Mouse (Mus musculus) midbrain, embryonic 13.5 days (tissue): ENCODE data around the gene Unc93a2. TPM values are rescaled to one million over a fixed set of nuclear protein-coding genes. Genes with fewer than 3 reads are reported as not detected.
A peak's percentile ranks its signal among the peaks of the same experiment; 100 is the strongest.
"Not testable (repeated sequence)": the region's sequence is repeated elsewhere in the genome, so short reads cannot be mapped to it uniquely, and the experiment has no call there.

Experiments used
- ATAC-seq: fragments of 200-750 bp; cut with Nextera tagmentation; 2 replicates; pipeline ENCODE4 v1.8.0; 2017; ENCODE audit warnings: mild to moderate bottlenecking, moderate TSS enrichment, moderate library complexity
- H3K27ac ChIP-seq: fragments of 300-500 bp; sonication (generic); 2 replicates; pipeline ENCODE4 v1.5.1; 2015; ENCODE audit warnings: inconsistent platforms, mild to moderate bottlenecking, moderate library complexity
- H3K27me3 ChIP-seq: fragments of 300-500 bp; sonication (generic); 2 replicates; pipeline ENCODE4 v1.6.1; 2015; ENCODE audit warnings: mild to moderate bottlenecking, inconsistent platforms
- H3K36me3 ChIP-seq: fragments of 300-500 bp; sonication (generic); 2 replicates; pipeline ENCODE4 v1.6.1; 2015; ENCODE audit warnings: mild to moderate bottlenecking, inconsistent platforms
- H3K4me1 ChIP-seq: fragments of 300-500 bp; sonication (generic); replicated peaks from 2 replicates; pipeline ENCODE4 v1.6.1; 2015; ENCODE audit warnings: inconsistent platforms
- H3K4me2 ChIP-seq: fragments of 300-500 bp; sonication (generic); replicated peaks from 2 replicates; pipeline ENCODE4 v1.6.1; 2015; ENCODE audit warnings: moderate library complexity, mild to moderate bottlenecking, inconsistent platforms
- H3K4me3 ChIP-seq: fragments of 300-500 bp; sonication (generic); replicated peaks from 2 replicates; pipeline ENCODE4 v1.5.1; 2015; ENCODE audit warnings: mild to moderate bottlenecking, inconsistent platforms
- H3K9ac ChIP-seq: fragments of 300-500 bp; sonication (generic); replicated peaks from 2 replicates; pipeline ENCODE4 v1.6.1; 2015; ENCODE audit warnings: mild to moderate bottlenecking, inconsistent platforms
- H3K9me3 ChIP-seq: fragments of 300-500 bp; sonication (generic); 2 replicates; pipeline ENCODE4 v1.6.1; 2016; ENCODE audit warnings: mild to moderate bottlenecking, inconsistent platforms
- WGBS: fragments of 180-500 bp; shearing (Covaris S2); methylation state at CpG from one replicate; pipeline ENCODE4 v1.1.7; 2015; 5-methylcytosine and 5-hydroxymethylcytosine counted together
- polyA plus RNA-seq: library from polyadenylated mRNA; unstranded; fragments of >200 nt; fragmentation: Nextera tagmentation; extraction: Ambion mirVana; gene quantifications from 2 replicates; pipeline ENCODE4 v1.2.1, GENCODE M21; 2015

Gene Unc93a2
- polyA plus RNA-seq, 1 experiment from 2014 or later, result not detected

DNA sequence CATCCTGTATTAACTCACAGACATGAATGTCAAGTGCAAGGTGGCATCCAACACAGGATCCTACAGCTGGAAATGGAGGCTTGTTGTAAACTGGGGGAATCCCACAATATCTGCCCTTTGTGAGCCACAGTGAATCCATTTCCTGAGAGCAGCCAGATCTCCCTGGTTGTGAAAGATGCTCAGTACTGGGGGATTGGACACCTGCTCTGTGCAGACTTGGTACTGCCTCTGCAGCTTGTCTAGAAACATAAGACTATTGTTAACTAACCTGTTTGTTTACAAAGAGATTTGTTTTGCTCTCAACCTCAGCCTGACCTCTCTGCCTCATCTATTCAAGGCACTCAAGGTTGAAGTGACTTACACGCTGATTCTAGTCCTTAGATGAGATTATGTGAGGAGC, 19.0 kb downstream of the Unc93a2 start:
- H3K27me3 ChIP-seq, H3K36me3 ChIP-seq, H3K4me2 ChIP-seq, H3K4me3 ChIP-seq, H3K27ac ChIP-seq, H3K4me1 ChIP-seq, H3K9ac ChIP-seq, H3K9me3 ChIP-seq, ATAC-seq: not testable (repeated sequence)
- 0% methylated on average over 1 of the region's 1 CpGs for WGBS

- H3K9me3 ChIP-seq, H3K27me3 ChIP-seq, H3K4me2 ChIP-seq, H3K4me1 ChIP-seq, H3K36me3 ChIP-seq, H3K4me3 ChIP-seq, ATAC-seq, H3K9ac ChIP-seq: not testable (repeated sequence)
- 0 out of 2 replicates have a peak overlapping the region, but pooled peaks have one; percentile 53 for H3K27ac ChIP-seq
- 67% methylated on average over 1 of the region's 3 CpGs for WGBS
Observed at GRCm38 (mm10) chr17:7365615-7366014, 19.6 kb downstream of the Unc93a2 start.

GRCm38 (mm10) chr17:7360749-7361465, 24.4 kb downstream of the Unc93a2 start:
- ATAC-seq, result not testable (repeated sequence)
- 89% methylated on average over 9 of the region's 9 CpGs for WGBS

DNA sequence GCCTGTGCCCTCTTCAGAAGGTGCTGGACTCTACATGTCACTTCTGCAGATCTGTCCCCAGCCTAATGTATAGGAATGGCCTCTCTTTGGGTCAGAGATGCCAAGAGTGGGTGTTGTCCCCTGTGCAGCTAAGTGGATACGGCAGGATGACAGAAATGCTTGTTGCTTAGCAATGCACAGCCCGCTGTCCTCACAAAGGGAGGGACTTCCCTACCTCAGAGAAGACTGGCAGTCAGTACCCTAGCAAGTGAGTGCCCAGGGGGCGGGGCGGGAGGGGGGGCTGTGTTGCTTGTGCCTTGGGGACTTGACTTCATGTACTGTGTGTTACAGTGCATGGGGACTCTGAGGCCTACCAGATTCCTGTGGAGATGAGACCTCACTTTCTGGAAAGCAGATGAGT, 25.5 kb downstream of the Unc93a2 start:
- ATAC-seq, H3K9me3 ChIP-seq, H3K27me3 ChIP-seq, H3K4me3 ChIP-seq, H3K4me1 ChIP-seq, H3K27ac ChIP-seq, H3K9ac ChIP-seq, H3K36me3 ChIP-seq, H3K4me2 ChIP-seq: not testable (repeated sequence)
- 70% methylated on average over 4 of the region's 4 CpGs for WGBS

More at GRCm38 (mm10) chr17:7360749-7361465, 24.4 kb downstream of the Unc93a2 start:
- not testable (repeated sequence) for H3K9me3 ChIP-seq, H3K4me2 ChIP-seq, H3K9ac ChIP-seq, H3K27me3 ChIP-seq, H3K4me3 ChIP-seq, H3K4me1 ChIP-seq, H3K36me3 ChIP-seq, H3K27ac ChIP-seq

- not testable (repeated sequence) for H3K4me2 ChIP-seq, H3K36me3 ChIP-seq, ATAC-seq, H3K9me3 ChIP-seq, H3K9ac ChIP-seq, H3K27me3 ChIP-seq, H3K4me3 ChIP-seq, H3K27ac ChIP-seq, H3K4me1 ChIP-seq
- WGBS, result 85% methylated on average over 1 of the region's 1 CpGs
Observed at GRCm38 (mm10) chr17:7352596-7352995, 32.7 kb downstream of the Unc93a2 start, which contains the start of gene Ttll2. Ttll2 (minus strand) TSS chr17:7352696.

- WGBS, result 80% methylated on average over 2 of the region's 3 CpGs
- H3K4me2 ChIP-seq, ATAC-seq, H3K4me1 ChIP-seq, H3K27ac ChIP-seq, H3K36me3 ChIP-seq, H3K9me3 ChIP-seq, H3K27me3 ChIP-seq, H3K4me3 ChIP-seq, H3K9ac ChIP-seq: not testable (repeated sequence)
Observed at GRCm38 (mm10) chr17:7348765-7349164, 36.5 kb downstream of the Unc93a2 start.

- not testable (repeated sequence) for H3K9me3 ChIP-seq, H3K27ac ChIP-seq, H3K9ac ChIP-seq, H3K4me2 ChIP-seq, H3K4me1 ChIP-seq, H3K36me3 ChIP-seq, H3K4me3 ChIP-seq, ATAC-seq, H3K27me3 ChIP-seq
- WGBS, result 86% methylated on average over 7 of the region's 9 CpGs
Observed at GRCm38 (mm10) chr17:7337381-7337780, 47.9 kb downstream of the Unc93a2 start.

- H3K27ac ChIP-seq, H3K4me1 ChIP-seq, H3K4me3 ChIP-seq, H3K9me3 ChIP-seq, H3K36me3 ChIP-seq, ATAC-seq, H3K4me2 ChIP-seq, H3K27me3 ChIP-seq, H3K9ac ChIP-seq: not testable (repeated sequence)
- 94% methylated on average over 3 of the region's 5 CpGs for WGBS
Observed at GRCm38 (mm10) chr17:7332745-7333144, 52.5 kb downstream of the Unc93a2 start.

DNA sequence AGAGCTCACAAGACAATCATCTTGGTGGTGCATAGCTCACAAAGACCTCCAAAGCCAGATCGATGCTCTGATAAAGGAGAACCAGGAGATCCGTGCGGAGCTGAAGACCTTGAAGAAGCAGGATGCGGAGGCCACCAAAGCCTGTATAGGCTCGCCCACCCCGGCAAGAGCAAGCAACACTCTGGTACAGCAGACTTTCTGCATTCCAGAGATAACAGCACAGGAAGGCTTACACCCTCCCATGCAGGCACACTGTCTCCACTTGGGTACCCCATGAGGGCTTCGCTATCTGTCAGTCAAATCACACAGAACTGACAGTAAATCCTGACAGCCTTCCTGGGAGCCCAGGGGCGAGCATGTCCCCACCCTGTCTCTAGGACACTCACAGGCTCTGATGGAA, 58.8 kb downstream of the Unc93a2 start:
- not testable (repeated sequence) for H3K4me3 ChIP-seq, H3K9me3 ChIP-seq, H3K9ac ChIP-seq, H3K27me3 ChIP-seq, ATAC-seq, H3K27ac ChIP-seq, H3K4me1 ChIP-seq, H3K4me2 ChIP-seq, H3K36me3 ChIP-seq
- WGBS, result 83% methylated on average over 6 of the region's 8 CpGs

- not testable (repeated sequence) for H3K27me3 ChIP-seq, H3K9ac ChIP-seq, H3K27ac ChIP-seq, H3K4me3 ChIP-seq, H3K36me3 ChIP-seq, H3K4me2 ChIP-seq, H3K4me1 ChIP-seq, ATAC-seq, H3K9me3 ChIP-seq
- 94% methylated on average over 5 of the region's 5 CpGs for WGBS
Observed at GRCm38 (mm10) chr17:7324346-7324745, 60.9 kb downstream of the Unc93a2 start, which contains the start of gene Tcp10a. Tcp10a (plus strand) TSS chr17:7324646.

- H3K9me3 ChIP-seq, H3K4me3 ChIP-seq, H3K36me3 ChIP-seq, H3K27me3 ChIP-seq, H3K9ac ChIP-seq, H3K27ac ChIP-seq, H3K4me1 ChIP-seq, H3K4me2 ChIP-seq, ATAC-seq: not testable (repeated sequence)
- WGBS, result 94% methylated on average over 6 of the region's 6 CpGs
Observed at GRCm38 (mm10) chr17:7319789-7320188, 65.5 kb downstream of the Unc93a2 start.

- H3K27me3 ChIP-seq, H3K9me3 ChIP-seq, H3K27ac ChIP-seq, H3K9ac ChIP-seq, H3K4me2 ChIP-seq, H3K4me3 ChIP-seq, H3K4me1 ChIP-seq, H3K36me3 ChIP-seq, ATAC-seq: not testable (repeated sequence)
- 85% methylated on average over 7 of the region's 8 CpGs for WGBS
Observed at GRCm38 (mm10) chr17:7315693-7316382, 69.4 kb downstream of the Unc93a2 start.
